Mouse (Mus musculus) erythroblast, embryonic 14.5 days (primary cell): ENCODE results near the gene Nceh1. TPM values are rescaled to one million over a fixed set of nuclear protein-coding genes. Genes with fewer than 3 reads are reported as not detected.

Source experiments
- H3K27me3 ChIP-seq: 2 replicates; pipeline ENCODE4 v1.6.1; 2012; ENCODE audit warnings: inconsistent platforms; ENCODE audit not compliant: control insufficient read depth
- H3K36me3 ChIP-seq: 2 replicates; pipeline ENCODE4 v1.6.1; 2012; ENCODE audit warnings: mild to moderate bottlenecking, inconsistent platforms; ENCODE audit not compliant: control insufficient read depth
- H3K4me1 ChIP-seq: 2 replicates; pipeline ENCODE4 v1.6.1; 2012; ENCODE audit warnings: inconsistent platforms; ENCODE audit not compliant: control insufficient read depth
- H3K4me3 ChIP-seq: replicated peaks from 2 replicates; pipeline ENCODE3; 2012; ENCODE audit warnings: moderate library complexity, mild to moderate bottlenecking, inconsistent platforms
- H3K9me3 ChIP-seq: 2 replicates; pipeline ENCODE4 v1.6.1; 2012; ENCODE audit warnings: low read length, inconsistent platforms, mixed read lengths; ENCODE audit not compliant: control insufficient read depth
- GATA1 ChIP-seq: IDR thresholded peaks from 2 replicates; pipeline ENCODE4 v1.6.1; 2012; ENCODE audit warnings: low read length, inconsistent platforms, mixed read lengths
- TAL1 ChIP-seq: IDR thresholded peaks from 3 replicates; pipeline ENCODE4 v1.6.1; 2012; ENCODE audit warnings: low read length, inconsistent platforms, mixed read lengths
- polyA plus RNA-seq: library from polyadenylated mRNA; stranded (reverse); fragments of >175 nt; gene quantifications from 2 replicates; pipeline ENCODE4 v1.2.3, GENCODE M21; 2012

The Nceh1 gene
- polyA plus RNA-seq, 1 experiment, result 0.41 TPM

- Histone ChIP-seq H3K27me3 (no peaks in the 10 kb centered on the region), H3K4me3 (no peak overlapping the region), H3K9me3 (no peaks in the 10 kb centered on the region), H3K4me1 (no peaks in the 10 kb centered on the region), H3K36me3 (no peaks in the 10 kb centered on the region)
- no peak for TF ChIP-seq TAL1
- no peak for TF ChIP-seq GATA1
Observed at GRCm38 (mm10) chr3:27322591-27322990, 139.8 kb downstream of the Nceh1 start.

- H3K36me3 ChIP-seq, result no peaks in the 10 kb centered on the region
- H3K9me3 ChIP-seq, result no peaks in the 10 kb centered on the region
- H3K4me3 ChIP-seq, result no peak overlapping the region
- H3K4me1 ChIP-seq, result no peaks in the 10 kb centered on the region
- no peaks in the 10 kb centered on the region for H3K27me3 ChIP-seq
- TF ChIP-seq TAL1 (no peak), GATA1 (no peak)
Observed at GRCm38 (mm10) chr3:27323551-27323950, 140.8 kb downstream of the Nceh1 start.

GRCm38 (mm10) chr3:27326633-27327191 is 143.9 kb downstream of the Nceh1 start:
- Histone ChIP-seq H3K9me3 (no peaks in the 10 kb centered on the region), H3K4me1 (no peaks in the 10 kb centered on the region), H3K27me3 (no peaks in the 10 kb centered on the region), H3K4me3 (no peak overlapping the region), H3K36me3 (no peaks in the 10 kb centered on the region)
- TF ChIP-seq TAL1, result no peak
- TF ChIP-seq GATA1, result no peak

GRCm38 (mm10) chr3:27330706-27331105 is 147.9 kb downstream of the Nceh1 start:
- no peaks in the 10 kb centered on the region for H3K4me1 ChIP-seq
- no peak overlapping the region for H3K4me3 ChIP-seq
- H3K36me3 ChIP-seq, result no peaks in the 10 kb centered on the region
- TF ChIP-seq TAL1, result no peak
- TF ChIP-seq GATA1, result no peak
- H3K27me3 ChIP-seq, result no peaks in the 10 kb centered on the region
- no peaks in the 10 kb centered on the region for H3K9me3 ChIP-seq

Other genes with a start within 250 kb of the Nceh1 start
- gene Ect2, start 29.1 kb upstream of the Nceh1 start, polyA plus RNA-seq, result 0.15 and 0.46 TPM in 2 replicates
- gene Tnfsf10, start 134.1 kb downstream of the Nceh1 start, polyA plus RNA-seq, result not detected in 2 replicates
- 0.01 TPM in 1 of 2 replicates, not detected in the other for gene Ghsr, start 188.4 kb downstream of the Nceh1 start, polyA plus RNA-seq